Mouse (Mus musculus): ENCODE measurements around the gene Zfp142.

- TF ChIP-seq CTCF (IDR thresholded peaks at IDR 0.05; ENCODE audit: low read depth) (no peak), EP300 (optimal IDR thresholded peaks at IDR 0.05) (no peak)
These were observed 68.2 kb downstream of the Zfp142 start for GRCm38 (mm10) chr1:74519875-74520274.
